Mouse (Mus musculus): ENCODE results near the gene Pramel6.
A peak's percentile ranks its signal among the peaks of the same experiment; 100 is the strongest.
"Not testable (repeated sequence)": the region's sequence is repeated elsewhere in the genome, so short reads cannot be mapped to it uniquely, and the experiment has no call there.

The Pramel6 gene

GRCm38 (mm10) chr2:87506265-87506664 lies at the start of gene Pramel6:
Gene Pramel6 (plus strand): TSS chr2:87506565.
- no peak for ATAC-seq (ENCODE audit: low TSS enrichment)

GRCm38 (mm10) chr2:87461769-87462168 lies 44.6 kb upstream of the Pramel6 start:
- ATAC-seq (ENCODE audit: low TSS enrichment) = no peak

- no peak for ATAC-seq (ENCODE audit: low TSS enrichment)
Observed at GRCm38 (mm10) chr2:87480207-87480606, 26.2 kb upstream of the Pramel6 start.

GRCm38 (mm10) chr2:87481158-87481557 lies 25.2 kb upstream of the Pramel6 start:
- no peak for ATAC-seq (ENCODE audit: low TSS enrichment)

GRCm38 (mm10) chr2:87482276-87482675 lies 24.1 kb upstream of the Pramel6 start:
- ATAC-seq (ENCODE audit: low TSS enrichment) = no peak

GRCm38 (mm10) chr2:87496993-87497392 lies 9.4 kb upstream of the Pramel6 start, which contains the start of gene Pramel7:
Gene Pramel7 (minus strand): TSS chr2:87497093.
- not testable (repeated sequence) for ATAC-seq (ENCODE audit: low TSS enrichment)

- no peak for ATAC-seq (ENCODE audit: low TSS enrichment)
Observed at GRCm38 (mm10) chr2:87515046-87515445, 8.7 kb downstream of the Pramel6 start.

- ATAC-seq (ENCODE audit: low TSS enrichment) = no peak
Observed at GRCm38 (mm10) chr2:87515457-87516060, 9.2 kb downstream of the Pramel6 start.

DNA sequence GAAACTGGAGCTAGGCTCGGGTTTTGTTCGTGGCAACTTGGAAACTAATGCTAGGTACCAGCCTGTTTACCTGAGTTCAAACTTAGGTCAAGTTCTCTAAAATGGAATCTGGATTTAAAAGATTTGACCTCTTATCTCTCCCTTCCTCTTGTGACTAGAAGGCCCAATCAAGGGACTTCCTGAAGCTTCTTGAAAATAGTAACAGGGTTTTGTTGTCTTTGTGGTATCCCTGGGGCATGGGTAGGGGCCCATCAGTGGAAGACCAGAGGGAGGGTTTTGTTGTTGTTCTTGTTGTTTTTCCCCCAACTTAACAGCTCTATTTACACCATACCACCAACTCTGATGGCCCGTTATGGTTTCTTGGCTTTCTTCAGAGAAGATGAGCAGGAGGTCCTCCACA lies 10.2 kb downstream of the Pramel6 start:
- ATAC-seq (ENCODE audit: low TSS enrichment) = no peak

DNA sequence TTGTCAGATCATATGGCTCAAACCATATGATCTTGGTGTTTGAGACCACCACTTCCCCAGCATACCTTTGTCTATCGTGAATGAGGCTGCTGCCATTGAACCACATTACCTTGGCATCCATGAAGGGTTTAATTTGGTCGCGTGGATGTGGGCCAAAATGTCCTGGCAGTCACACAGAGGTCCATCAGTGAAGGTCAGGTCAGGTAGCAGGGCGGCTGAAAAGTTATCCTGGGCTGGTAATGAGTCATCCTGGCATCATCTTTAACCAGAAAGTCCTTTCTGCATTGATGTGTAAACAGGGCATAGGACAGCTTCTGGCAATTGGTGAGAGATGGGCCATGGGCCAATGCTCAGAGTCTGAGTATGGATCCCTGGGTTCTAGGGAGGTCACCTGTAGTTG lies 14.3 kb downstream of the Pramel6 start:
- no peak for ATAC-seq (ENCODE audit: low TSS enrichment)

DNA sequence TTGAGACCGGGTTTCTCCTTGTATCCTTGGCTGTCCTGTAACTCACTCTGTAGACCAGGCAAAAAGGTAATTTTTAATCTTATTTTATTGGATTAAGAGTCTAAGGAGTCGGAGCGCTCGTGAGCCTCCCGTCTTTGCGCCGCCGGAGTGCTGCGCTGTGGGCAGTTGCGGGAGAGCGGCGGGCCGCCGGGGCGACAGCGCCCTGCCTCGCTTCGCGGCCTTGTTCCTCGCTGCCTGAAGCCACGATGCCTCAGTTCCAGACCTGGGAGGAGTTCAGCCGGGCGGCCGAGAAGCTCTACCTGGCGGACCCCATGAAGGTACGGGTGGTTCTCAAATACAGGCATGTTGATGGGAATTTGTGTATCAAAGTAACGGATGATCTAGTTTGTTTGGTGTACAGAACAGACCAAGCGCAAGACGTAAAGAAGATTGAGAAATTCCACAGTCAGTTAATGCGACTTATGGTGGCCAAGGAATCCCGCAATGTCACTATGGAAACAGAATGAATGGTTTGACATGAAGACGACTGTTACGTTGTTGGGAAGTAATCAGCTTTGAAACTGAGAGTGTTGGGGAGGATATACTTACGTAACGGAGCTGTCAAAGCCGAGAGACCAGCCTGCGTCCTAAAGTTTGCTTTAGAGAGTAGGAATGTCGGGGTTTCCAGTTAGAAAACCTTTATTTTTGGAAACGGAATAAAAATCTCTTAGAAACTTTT lies 19.7 kb downstream of the Pramel6 start:
- ATAC-seq (ENCODE audit: low TSS enrichment) = peak; percentile 98

DNA sequence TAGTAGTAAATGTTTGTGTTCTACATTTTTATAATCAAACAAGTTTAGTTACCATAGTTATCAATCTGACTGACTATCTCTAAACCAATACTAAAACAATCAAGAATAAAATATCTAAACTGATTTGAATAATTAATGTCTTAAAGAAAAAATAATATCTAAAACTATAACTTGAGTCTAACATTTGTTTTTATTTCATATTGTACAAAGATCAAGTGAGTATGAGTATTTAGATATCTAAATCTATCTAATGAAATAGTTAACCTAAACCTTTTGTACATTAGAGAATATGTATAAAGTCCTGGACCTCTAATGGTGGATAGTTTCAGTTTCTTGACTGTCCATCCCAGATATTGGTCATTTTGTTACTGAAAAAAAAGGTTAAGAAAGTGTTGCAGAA lies 25.1 kb downstream of the Pramel6 start, which contains the start of gene Olfr153:
Gene Olfr153, plus strand, starts transcription at position 301 of the 400 bp plus-strand sequence.
- no peak for ATAC-seq (ENCODE audit: low TSS enrichment)

DNA sequence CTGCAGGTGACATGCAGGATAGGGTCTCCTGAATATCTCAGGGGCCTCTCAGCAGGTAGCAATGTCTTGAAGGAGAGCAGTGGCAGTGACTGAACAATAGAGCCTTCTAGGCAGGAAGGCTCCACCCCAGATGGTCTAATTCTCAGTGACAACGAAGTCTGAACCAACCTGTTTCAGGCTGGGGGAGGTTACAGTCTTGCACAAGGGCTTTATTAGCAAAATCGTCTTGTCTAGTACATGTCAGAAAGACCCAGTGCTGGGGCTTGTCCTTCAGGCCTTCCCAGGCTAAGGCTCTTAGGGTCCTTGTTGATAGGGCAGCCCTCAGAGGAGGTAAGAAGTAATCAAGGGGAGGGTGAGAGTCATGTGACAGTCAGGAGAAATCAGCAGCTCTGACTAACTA lies 28.5 kb downstream of the Pramel6 start:
- ATAC-seq (ENCODE audit: low TSS enrichment) = no peak

DNA sequence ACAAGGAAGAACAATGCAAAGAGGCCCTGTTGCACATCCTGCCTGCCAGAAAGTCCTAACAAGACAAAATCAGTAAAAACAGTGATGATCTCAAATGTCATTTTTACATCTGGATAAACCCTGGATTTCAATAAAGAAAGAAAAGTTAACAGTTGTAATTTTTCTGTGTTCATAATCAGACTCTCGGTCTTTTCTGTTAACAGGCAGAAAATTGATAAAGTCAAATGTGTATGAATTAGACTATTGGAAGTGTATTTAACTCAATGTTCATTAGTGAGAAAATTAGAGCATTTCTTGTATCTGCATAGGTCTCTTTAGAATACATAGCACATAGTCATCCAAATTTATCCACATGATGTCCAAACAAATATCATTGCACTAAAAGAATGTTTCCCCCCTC lies 39.1 kb downstream of the Pramel6 start, which contains the start of gene Olfr1128:
Gene Olfr1128, minus strand, starts transcription at position 101 of the 400 bp plus-strand sequence.
- ATAC-seq (ENCODE audit: low TSS enrichment) = no peak
